In genomic region chr8:123845991-123846390, GRCm38 (mm10) we compare ENCODE assay signal across 20 mouse cellular contexts. TPM values are rescaled to one million over a fixed set of nuclear protein-coding genes. Genes with fewer than 3 reads are reported as not detected.
"Had no signal": no experiment of that assay in that cellular context is flagged by ENCODE, and none has a peak within 500 bp of the region (broad histone marks: within the 10 kb centered on the region; RNA-seq: fewer than 3 reads in every experiment).

No protein-coding gene starts in this region.

- H3K9ac ChIP-seq: liver, embryonic 14.5 days; liver, postnatal 0 days; lung, embryonic 14.5 days; midbrain, embryonic 13.5 days; neural tube, embryonic 13.5 days had no signal

- H3K4me3 ChIP-seq: megakaryocyte, embryonic 14.5 days; midbrain, embryonic 10.5 days; midbrain, embryonic 13.5 days; myocyte; neural tube, embryonic 13.5 days had no signal

- H3K9me3 ChIP-seq: megakaryocyte, embryonic 14.5 days; midbrain, embryonic 10.5 days; midbrain, embryonic 13.5 days; neural tube, embryonic 13.5 days had no signal

- ATAC-seq: liver, postnatal 0 days; midbrain, embryonic 13.5 days; midbrain, embryonic 16.5 days had no signal

- H3K27me3 ChIP-seq: midbrain, embryonic 13.5 days; neural tube, embryonic 13.5 days had no signal

- H3K27ac ChIP-seq: kidney, postnatal 0 days; liver, embryonic 14.5 days; midbrain, embryonic 10.5 days; midbrain, embryonic 13.5 days; neural tube, embryonic 13.5 days had no signal

- H3K4me1 ChIP-seq: midbrain, embryonic 10.5 days; midbrain, embryonic 13.5 days; neural tube, embryonic 13.5 days had no signal

- H3K4me2 ChIP-seq: lung, embryonic 14.5 days; midbrain, embryonic 13.5 days; neural tube, embryonic 13.5 days had no signal

- DNase-seq: kidney, adult 2 months; kidney, postnatal 25 days; liver, postnatal 0 days; lung, embryonic 14.5 days; lung, postnatal 10 days; lung, postnatal 36 days; right cerebral cortex, postnatal 4 days; thymus, adult 18-20 months; thymus, postnatal 14 days; thymus, postnatal 4 days had no signal

RNA-seq across cellular contexts. Expression of gene Rab4a, which starts 40.2 kb away (rescaled TPM):
- total RNA-seq: neutrophil, adult 5-6 weeks had no signal

RNA-seq across cellular contexts. Expression of gene Acta1, which starts 48.6 kb away (rescaled TPM):
- total RNA-seq: monocyte, adult 5-6 weeks; neutrophil, adult 5-6 weeks had no signal
